Mouse (Mus musculus) CD4-positive, CD25-positive, alpha-beta regulatory T cell, adult 2 months (primary cell): ENCODE data around the gene Utp20.
A peak's percentile ranks its signal among the peaks of the same experiment; 100 is the strongest.
"Not testable (repeated sequence)": the region's sequence is repeated elsewhere in the genome, so short reads cannot be mapped to it uniquely, and the experiment has no call there.

Experiments
- DNase-seq: peaks from one replicate; pipeline ENCODE4 v3.0.0-alpha.2; 2012; ENCODE audit warnings: low read depth, low spot score

Gene Utp20

GRCm38 (mm10) chr10:88783941-88784340 lies 42.7 kb downstream of the Utp20 start:
- no peak for DNase-seq

- not testable (repeated sequence) for DNase-seq
Observed at GRCm38 (mm10) chr10:88783135-88783534, 43.5 kb downstream of the Utp20 start.

GRCm38 (mm10) chr10:88780716-88781115 lies 45.9 kb downstream of the Utp20 start:
- DNase-seq: no peak

- DNase-seq: no peak
Observed at GRCm38 (mm10) chr10:88776206-88776605, 50.4 kb downstream of the Utp20 start.

GRCm38 (mm10) chr10:88772965-88773364 lies 53.6 kb downstream of the Utp20 start:
- DNase-seq: not testable (repeated sequence)

- no peak for DNase-seq
Observed at GRCm38 (mm10) chr10:88769676-88770075, 56.9 kb downstream of the Utp20 start.

GRCm38 (mm10) chr10:88768961-88769360 lies 57.6 kb downstream of the Utp20 start:
- no peak for DNase-seq

GRCm38 (mm10) chr10:88765431-88766142 lies 61.0 kb downstream of the Utp20 start:
- DNase-seq: no peak

- DNase-seq: no peak
Observed at GRCm38 (mm10) chr10:88761524-88762212, 64.9 kb downstream of the Utp20 start.

GRCm38 (mm10) chr10:88741426-88741825 lies 85.2 kb downstream of the Utp20 start:
- no peak for DNase-seq

- DNase-seq: no peak
Observed at GRCm38 (mm10) chr10:88740781-88741180, 85.8 kb downstream of the Utp20 start.

- no peak for DNase-seq
Observed at GRCm38 (mm10) chr10:88739818-88740217, 86.8 kb downstream of the Utp20 start.

GRCm38 (mm10) chr10:88739074-88739473 lies 87.5 kb downstream of the Utp20 start:
- not testable (repeated sequence) for DNase-seq

GRCm38 (mm10) chr10:88732309-88732622 lies 94.3 kb downstream of the Utp20 start:
- peak; percentile 31 for DNase-seq

GRCm38 (mm10) chr10:88731496-88732308 lies 94.9 kb downstream of the Utp20 start:
- DNase-seq: no peak

GRCm38 (mm10) chr10:88730571-88731495 lies 95.8 kb downstream of the Utp20 start, which contains the start of gene Arl1:
Gene Arl1, plus strand, starts transcription at chr10:88730858.
- peak; percentile 87 for DNase-seq

- no peak for DNase-seq
Observed at GRCm38 (mm10) chr10:88728166-88728565, 98.4 kb downstream of the Utp20 start.

GRCm38 (mm10) chr10:88727128-88727527 lies 99.5 kb downstream of the Utp20 start:
- DNase-seq: peak; percentile 69

- peak; percentile 47 for DNase-seq
Observed at GRCm38 (mm10) chr10:88725343-88725742, 101.3 kb downstream of the Utp20 start.

GRCm38 (mm10) chr10:88719618-88720017 lies 107.0 kb downstream of the Utp20 start:
- DNase-seq: no peak

- no peak for DNase-seq
Observed at GRCm38 (mm10) chr10:88717756-88718025, 108.9 kb downstream of the Utp20 start.
